In the genomic region with DNA sequence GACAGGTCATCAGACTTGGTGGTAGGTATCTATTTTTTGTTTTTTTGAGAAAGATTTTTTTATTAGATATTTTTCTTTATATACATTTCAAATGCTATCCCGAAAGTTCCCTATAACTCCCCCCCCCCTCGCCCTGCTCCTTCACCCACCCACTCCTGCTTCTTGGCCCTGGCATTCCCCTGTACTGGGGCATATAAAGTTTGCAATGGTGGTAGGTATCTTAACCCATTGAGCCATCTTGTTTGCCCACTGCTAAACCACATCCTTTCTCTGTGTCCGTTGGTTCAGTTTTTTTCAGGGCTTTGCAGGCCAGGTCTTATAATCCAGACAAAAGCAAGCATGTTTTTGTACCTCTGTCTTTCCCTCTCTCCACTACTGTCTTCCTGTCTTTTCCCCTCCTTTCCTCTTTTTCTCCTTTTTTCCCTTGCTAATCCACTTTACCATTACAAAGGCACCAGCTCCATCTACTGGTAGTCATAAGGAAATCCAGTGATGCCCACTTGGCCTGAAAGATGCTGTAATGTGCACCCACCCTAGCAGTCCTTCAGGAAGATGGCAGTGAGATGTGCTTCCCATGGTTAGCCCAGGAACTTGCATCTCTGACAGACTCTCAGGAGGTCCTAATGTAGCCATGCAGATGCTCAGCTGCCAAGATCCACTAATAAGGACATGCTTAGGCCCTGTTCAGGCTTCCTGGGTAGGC, we compare ENCODE assay signal across 11 mouse cellular contexts. TPM values are rescaled to one million over a fixed set of nuclear protein-coding genes. Genes with fewer than 3 reads are reported as not detected.
DNase-seq lines count a peak whose midpoint lies in the region; ATAC-seq lines count a peak whose summit lies in the region.
"Had no signal": no experiment of that assay in that cellular context is flagged by ENCODE, and none has a peak within 500 bp of the region (broad histone marks: within the 10 kb centered on the region; RNA-seq: fewer than 3 reads in every experiment).

No protein-coding gene starts in this region.

- no peak overlapping the region for H3K9ac ChIP-seq in hindbrain, embryonic 14.5 days
- H3K9ac ChIP-seq: embryonic facial prominence, embryonic 13.5 days had no signal

- H3K27me3 ChIP-seq in hindbrain, embryonic 14.5 days (ENCODE audit: control insufficient read depth, insufficient read depth, low read length): no peaks in the 10 kb centered on the region
- H3K27me3 ChIP-seq: embryonic facial prominence, embryonic 13.5 days had no signal

- H3K27ac ChIP-seq in hindbrain, embryonic 14.5 days: no peak overlapping the region
- H3K27ac ChIP-seq: embryonic facial prominence, embryonic 13.5 days had no signal

- H3K9me3 ChIP-seq in hindbrain, embryonic 14.5 days (ENCODE audit: control insufficient read depth, low read length): no peaks in the 10 kb centered on the region
- H3K9me3 ChIP-seq: embryonic facial prominence, embryonic 13.5 days had no signal

- no peaks in the 10 kb centered on the region for H3K4me1 ChIP-seq in hindbrain, embryonic 14.5 days (replicated peaks; ENCODE audit: control insufficient read depth, insufficient read depth, low read length)
- H3K4me1 ChIP-seq: embryonic facial prominence, embryonic 13.5 days had no signal

- no peaks in the 10 kb centered on the region for H3K36me3 ChIP-seq in hindbrain, embryonic 14.5 days (replicated peaks; ENCODE audit: control insufficient read depth, insufficient read depth)
- H3K36me3 ChIP-seq: embryonic facial prominence, embryonic 13.5 days had no signal

- H3K4me2 ChIP-seq in hindbrain, embryonic 14.5 days (replicated peaks): no peak overlapping the region
- H3K4me2 ChIP-seq: embryonic facial prominence, embryonic 13.5 days had no signal

- peak; percentile 78; the same call in 1 of the 2 replicates for ATAC-seq in hindbrain, embryonic 14.5 days (ENCODE audit: low FRiP score)

- DNase-seq in frontal cortex, postnatal 36 days (ENCODE audit: low spot score in 2 of 2): peak; percentile 8 to 47
- no peak for DNase-seq in frontal cortex, postnatal 10 days (ENCODE audit: low spot score in 2 of 2)
- peak; percentile 10 for DNase-seq in lung, postnatal 10 days
- no peak for DNase-seq in lung, postnatal 4 days
- peak; percentile 82 for DNase-seq in hindbrain, embryonic 14.5 days (ENCODE audit: low spot score)
- DNase-seq in retina, postnatal 7 days (ENCODE audit: low read depth, low spot score): peak; percentile 24
- DNase-seq in gastrocnemius, postnatal 4 days (ENCODE audit: low spot score in 2 of 2): no peak
- no peak for DNase-seq in frontal cortex, postnatal 25 days (ENCODE audit: low spot score in 2 of 2)
- DNase-seq: kidney, postnatal 25 days had no signal

- no peak overlapping the region for H3K4me3 ChIP-seq in hindbrain, embryonic 14.5 days (replicated peaks; ENCODE audit: low read length)
- H3K4me3 ChIP-seq: embryonic facial prominence, embryonic 13.5 days had no signal

- 60% methylated on average over 3 of the region's 3 CpGs for WGBS in hindbrain, embryonic 14.5 days

RNA-seq across cellular contexts. Expression of a gene that starts 44.3 kb away (rescaled TPM):
- polyA plus RNA-seq in hindbrain, embryonic 14.5 days (2014; fragmentation: Nextera tagmentation; extraction: Ambion mirVana): 39.1 and 41.4 TPM in 2 replicates
- total RNA-seq in gastrocnemius, postnatal 4 days (2021): 1 to 10 TPM; 2.7 to 2.9 TPM
- total RNA-seq: megakaryocyte, adult 5-6 weeks had no signal

RNA-seq across cellular contexts. Expression of a gene that starts 45.0 kb away (rescaled TPM):
- polyA plus RNA-seq in hindbrain, embryonic 14.5 days (2014; fragmentation: Nextera tagmentation; extraction: Ambion mirVana): not detected in 2 replicates
- not detected for total RNA-seq in gastrocnemius, postnatal 4 days (2021)
- total RNA-seq: megakaryocyte, adult 5-6 weeks had no signal
- polyA plus RNA-seq: embryonic facial prominence, embryonic 13.5 days had no signal

Comparison
In these comparisons a context has a peak if more than half of its experiments do, and no peak if none do; other contexts are left out.
1. DNase-seq: peak in frontal cortex, postnatal 36 days (2 of 2), lung, postnatal 10 days (single experiment), hindbrain, embryonic 14.5 days (single experiment) and retina, postnatal 7 days (single experiment); none in frontal cortex, postnatal 10 days (0 of 2), lung, postnatal 4 days (0 of 2), gastrocnemius, postnatal 4 days (0 of 2) and frontal cortex, postnatal 25 days (0 of 2).